Mouse (Mus musculus) intestine, postnatal 0 days (tissue): Measurements from ENCODE around the gene Gkn3. TPM values are rescaled to one million over a fixed set of nuclear protein-coding genes. Genes with fewer than 3 reads are reported as not detected.
A peak's percentile ranks its signal among the peaks of the same experiment; 100 is the strongest.

Experiments used
- ATAC-seq: fragments of 200-750 bp; cut with Nextera tagmentation; 2 replicates; pipeline ENCODE4 v1.8.0; 2017; ENCODE audit warnings: mild to moderate bottlenecking, moderate TSS enrichment, moderate library complexity
- H3K27ac ChIP-seq: fragments of 300-500 bp; sonication (generic); 2 replicates; pipeline ENCODE4 v1.5.1; 2014; ENCODE audit warnings: mild to moderate bottlenecking, low read depth, low read length, moderate library complexity
- H3K27me3 ChIP-seq: fragments of 300-500 bp; sonication (generic); replicated peaks from 2 replicates; pipeline ENCODE4 v1.6.1; 2014; ENCODE audit warnings: low read length, mixed read lengths; ENCODE audit not compliant: control insufficient read depth, insufficient read depth
- H3K36me3 ChIP-seq: fragments of 300-500 bp; sonication (generic); 2 replicates; pipeline ENCODE4 v1.6.1; 2014; ENCODE audit warnings: mild to moderate bottlenecking, moderate library complexity; ENCODE audit not compliant: control insufficient read depth, insufficient read depth
- H3K4me1 ChIP-seq: fragments of 300-500 bp; sonication (generic); replicated peaks from 2 replicates; pipeline ENCODE4 v1.6.1; 2014; ENCODE audit warnings: antibody characterized with exemption, low read length, mixed read lengths; ENCODE audit not compliant: control insufficient read depth, insufficient read depth
- H3K4me2 ChIP-seq: fragments of 300-500 bp; sonication (generic); replicated peaks from 2 replicates; pipeline ENCODE4 v1.6.1; 2014; ENCODE audit warnings: low read depth, mild to moderate bottlenecking, moderate library complexity
- H3K4me3 ChIP-seq: fragments of 300-500 bp; sonication (generic); 2 replicates; pipeline ENCODE4 v1.5.1; 2014; ENCODE audit warnings: low read depth, low read length
- H3K9ac ChIP-seq: fragments of 300-500 bp; sonication (generic); 2 replicates; pipeline ENCODE4 v1.6.1; 2014; ENCODE audit warnings: mild to moderate bottlenecking, low read depth, low read length
- H3K9me3 ChIP-seq: fragments of 300-500 bp; sonication (generic); 2 replicates; pipeline ENCODE4 v1.6.1; 2016; ENCODE audit warnings: mixed run types; ENCODE audit not compliant: control insufficient read depth
- CTCF ChIP-seq: sonication (generic); IDR thresholded peaks from 2 replicates; pipeline ENCODE4 v1.5.1; 2016; ENCODE audit warnings: low read depth, mild to moderate bottlenecking, control low read depth, antibody characterized with exemption, moderate library complexity
- WGBS: fragments of 180-500 bp; shearing (Covaris S2); extraction: QIAGEN DNeasy Blood & Tissue Kit; methylation state at CpG from one replicate; pipeline ENCODE4 v1.1.7; 2014; 5-methylcytosine and 5-hydroxymethylcytosine counted together
- polyA plus RNA-seq: library from polyadenylated mRNA; unstranded; fragments of >200 nt; fragmentation: Nextera tagmentation; extraction: Ambion mirVana; gene quantifications from 2 replicates; pipeline ENCODE4 v1.2.1, GENCODE M21; 2015

The Gkn3 gene
- polyA plus RNA-seq, 1 experiment from 2014 or later: 36.9 TPM

DNA sequence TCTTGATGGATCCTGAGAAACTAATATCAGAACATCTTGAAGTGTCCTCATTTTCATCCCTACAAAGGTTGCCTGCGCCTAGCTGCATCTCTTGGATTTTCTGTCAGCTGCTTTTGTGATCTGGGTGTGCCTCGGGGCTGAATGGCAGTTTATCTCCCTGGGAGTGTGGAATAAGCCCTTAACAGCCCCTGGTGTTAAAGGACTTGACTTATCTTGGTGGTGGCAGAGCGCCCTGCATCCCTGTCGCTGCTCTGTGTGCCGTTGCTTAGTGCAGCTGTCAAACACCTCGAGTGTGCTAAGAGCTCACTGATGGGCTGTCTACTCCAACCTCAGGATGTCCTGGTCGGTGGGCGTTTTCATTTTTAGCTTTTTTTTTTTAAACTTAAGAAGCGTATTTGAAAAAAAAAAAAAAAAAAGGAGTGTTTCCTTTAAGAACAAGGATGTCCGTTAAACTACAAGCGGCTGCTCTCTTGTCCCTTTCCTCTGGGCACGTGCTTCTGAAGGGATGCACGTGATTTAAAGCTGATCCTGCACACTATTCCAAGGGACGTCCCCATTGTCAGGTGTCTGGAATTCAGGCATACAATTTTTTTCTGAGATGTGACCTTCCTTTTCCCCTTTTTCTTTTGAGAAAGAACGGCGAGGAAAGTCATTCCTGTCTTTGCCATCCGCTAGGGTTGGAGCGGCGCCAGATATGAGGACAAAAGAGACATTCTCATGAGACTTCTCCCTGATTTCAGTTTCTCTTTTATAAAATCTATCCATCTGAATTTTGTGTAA lies 35.5 kb upstream of the Gkn3 start:
- Histone ChIP-seq H3K9me3 (no peaks in the 10 kb centered on the region), H3K9ac (no peak overlapping the region), H3K36me3 (no peaks in the 10 kb centered on the region), H3K27ac (no peak overlapping the region), H3K4me2 (no peak overlapping the region), H3K4me3 (no peak overlapping the region), H3K27me3 (no peaks in the 10 kb centered on the region), H3K4me1 (no peaks in the 10 kb centered on the region)
- 42% methylated on average over 19 of the region's 19 CpGs for WGBS
- ATAC-seq: no peak
- TF ChIP-seq CTCF: no peak

DNA sequence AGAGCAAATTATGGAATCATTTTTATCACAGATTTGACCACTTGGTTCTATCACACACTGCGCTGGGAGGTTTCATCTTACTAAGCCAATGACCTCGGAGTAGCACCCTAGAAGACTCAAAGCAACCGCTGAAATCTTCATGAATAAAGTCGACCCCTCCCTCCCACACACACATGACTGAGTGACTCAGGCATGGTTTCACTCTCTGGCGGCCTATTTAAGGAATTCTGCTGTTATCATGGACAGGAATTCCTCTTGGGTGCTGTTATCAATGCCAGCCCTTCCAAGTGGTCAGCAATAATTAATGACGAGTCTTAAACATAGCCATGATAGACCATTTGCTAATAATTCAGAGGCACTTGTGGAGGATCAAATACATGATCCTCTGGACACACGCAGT lies 33.6 kb upstream of the Gkn3 start:
- Histone ChIP-seq H3K27ac (no peak overlapping the region), H3K36me3 (no peaks in the 10 kb centered on the region), H3K4me1 (no peaks in the 10 kb centered on the region), H3K9me3 (no peaks in the 10 kb centered on the region), H3K4me2 (no peak overlapping the region), H3K9ac (no peak overlapping the region), H3K4me3 (no peak overlapping the region), H3K27me3 (no peaks in the 10 kb centered on the region)
- ATAC-seq: no peak
- no peak for TF ChIP-seq CTCF
- 71% methylated on average over 7 of the region's 7 CpGs for WGBS

DNA sequence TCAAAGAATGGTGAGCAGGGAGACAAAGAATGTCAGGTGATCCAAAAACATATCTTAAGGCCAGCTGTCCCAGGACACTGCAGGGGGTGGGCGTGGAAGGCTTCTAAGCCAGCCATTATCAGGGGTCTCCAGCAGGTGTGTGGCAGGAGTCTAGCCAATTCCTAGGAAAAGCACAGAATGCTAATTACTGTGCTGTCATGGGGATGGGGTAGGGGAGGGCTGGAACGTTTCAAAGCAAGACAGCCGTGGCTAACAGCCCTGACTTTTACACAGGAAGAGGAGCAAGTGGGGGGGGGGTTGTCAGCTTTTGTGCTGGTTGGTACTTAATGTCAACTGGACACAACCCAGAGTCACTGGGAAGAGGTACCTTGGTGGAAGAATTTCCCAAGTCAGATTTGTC lies 23.3 kb upstream of the Gkn3 start:
- Histone ChIP-seq H3K27ac (no peak overlapping the region), H3K36me3 (no peaks in the 10 kb centered on the region), H3K4me2 (no peak overlapping the region), H3K9ac (no peak overlapping the region), H3K4me3 (no peak overlapping the region), H3K27me3 (no peaks in the 10 kb centered on the region), H3K9me3 (no peaks in the 10 kb centered on the region), H3K4me1 (no peaks in the 10 kb centered on the region)
- TF ChIP-seq CTCF: no peak
- 51% methylated on average over 3 of the region's 3 CpGs for WGBS
- no peak for ATAC-seq

DNA sequence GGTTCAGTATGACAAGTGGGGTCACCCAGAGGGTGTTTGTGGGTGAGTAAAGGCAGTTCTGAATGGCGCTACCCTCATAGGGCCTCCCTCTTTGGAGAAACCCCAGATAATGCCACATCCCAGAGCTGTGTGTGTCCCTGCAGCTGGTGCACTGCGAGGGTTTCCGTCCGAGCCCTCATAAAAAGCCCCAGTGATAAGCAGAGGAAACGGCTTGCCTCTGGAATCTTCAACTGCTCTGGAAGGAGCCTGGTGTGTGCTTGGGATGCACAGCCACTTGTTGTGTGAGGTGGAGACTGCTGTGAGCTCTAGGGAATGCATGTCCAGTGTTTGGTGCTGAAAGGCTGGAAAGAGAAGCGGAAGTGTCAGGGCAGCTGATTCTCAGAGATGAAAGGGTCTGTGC lies 12.7 kb upstream of the Gkn3 start:
- 36% methylated on average over 6 of the region's 6 CpGs for WGBS
- Histone ChIP-seq H3K4me3 (no peak overlapping the region), H3K4me2 (no peak overlapping the region), H3K36me3 (no peaks in the 10 kb centered on the region), H3K4me1 (no peaks in the 10 kb centered on the region), H3K9ac (no peak overlapping the region), H3K9me3 (no peaks in the 10 kb centered on the region), H3K27me3 (no peaks in the 10 kb centered on the region), H3K27ac (no peak overlapping the region)
- TF ChIP-seq CTCF: no peak
- no peak for ATAC-seq

DNA sequence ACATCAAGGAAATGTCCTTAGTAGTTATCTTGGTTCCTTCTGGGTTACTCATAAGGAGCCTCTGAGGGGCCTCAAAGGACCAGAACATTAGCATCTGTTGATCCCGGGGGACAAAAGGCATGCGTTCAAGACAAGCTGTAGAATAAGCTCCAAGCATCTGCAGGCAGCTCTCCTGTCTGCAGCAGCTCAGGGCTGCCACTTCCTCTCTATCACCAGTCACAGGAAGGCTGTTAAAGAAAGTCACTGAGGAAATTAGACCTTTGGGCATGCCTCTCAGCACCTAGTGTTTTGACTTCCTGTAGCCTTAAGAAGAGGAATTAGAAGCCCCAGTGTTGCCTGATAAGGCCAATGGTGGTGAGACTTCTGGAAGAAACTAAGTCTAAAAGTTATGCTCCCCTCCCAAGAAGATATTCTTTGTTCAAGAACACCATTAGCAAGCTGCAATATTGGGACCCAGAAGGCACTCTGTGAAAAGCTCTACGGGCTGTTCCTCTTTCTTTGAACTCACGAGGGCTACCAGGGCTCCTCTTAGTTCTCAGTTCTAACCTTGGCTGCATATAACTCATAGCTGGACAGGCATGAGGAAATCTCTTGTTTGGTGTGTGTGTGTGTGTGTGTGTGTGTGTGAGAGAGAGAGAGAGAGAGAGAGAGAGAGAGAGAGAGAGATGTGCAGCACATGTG lies 11.3 kb upstream of the Gkn3 start:
- H3K9ac ChIP-seq: no peak overlapping the region
- no peaks in the 10 kb centered on the region for H3K36me3 ChIP-seq
- no peak overlapping the region for H3K4me2 ChIP-seq
- H3K27me3 ChIP-seq: no peaks in the 10 kb centered on the region
- 62% methylated on average over 4 of the region's 4 CpGs for WGBS
- H3K4me1 ChIP-seq: no peaks in the 10 kb centered on the region
- no peak for ATAC-seq
- H3K4me3 ChIP-seq: no peak overlapping the region
- no peak overlapping the region for H3K27ac ChIP-seq
- H3K9me3 ChIP-seq: no peaks in the 10 kb centered on the region
- no peak for TF ChIP-seq CTCF

DNA sequence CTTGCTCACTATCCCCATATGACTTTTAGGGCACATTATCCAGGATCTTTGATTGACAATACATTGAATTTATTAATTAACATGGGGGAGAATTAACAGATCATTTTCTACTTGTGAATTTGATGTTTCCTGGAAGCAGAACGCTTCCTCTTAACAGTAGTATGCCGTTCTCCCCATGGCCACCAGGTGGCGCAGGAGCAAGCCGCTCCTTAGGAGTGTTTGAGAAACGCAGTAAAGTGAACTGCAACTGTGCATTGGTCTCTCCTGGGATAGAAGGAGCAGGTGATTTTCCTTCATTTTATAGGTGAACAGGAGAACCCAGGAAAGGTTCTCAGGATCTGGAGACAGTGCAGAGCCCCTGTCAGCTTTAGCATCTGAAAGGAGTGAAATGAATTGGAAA lies 10.4 kb upstream of the Gkn3 start:
- WGBS: 3% methylated on average over 5 of the region's 5 CpGs
- TF ChIP-seq CTCF: peak; percentile 95
- Histone ChIP-seq H3K9ac (no peak overlapping the region), H3K4me2 (no peak overlapping the region), H3K4me1 (no peaks in the 10 kb centered on the region), H3K27me3 (no peaks in the 10 kb centered on the region), H3K9me3 (no peaks in the 10 kb centered on the region), H3K36me3 (no peaks in the 10 kb centered on the region), H3K27ac (no peak overlapping the region), H3K4me3 (no peak overlapping the region)
- 0 out of 2 replicates have a peak, but pooled peaks have one; percentile 25 for ATAC-seq
